Mouse (Mus musculus) kidney, adult 2 months (tissue): ENCODE measurements at regions not wholly inside any gene's neighbourhood (a gene's known extent, or its start where the extent isn't known, plus 50 kb on each side); places are given as distances from the start of the nearest gene placed in this dataset.

Experiments used
- CTCF ChIP-seq: fragments of 200-500 bp; conservative IDR thresholded peaks from 2 replicates; pipeline ENCODE4 v1.5.1; 2011; ENCODE audit warnings: low read depth, mild to moderate bottlenecking, control low read depth, low read length, moderate library complexity, mixed read lengths; ENCODE audit not compliant: insufficient read depth, insufficient read length
- POLR2A ChIP-seq: fragments of 200-500 bp; IDR thresholded peaks from one replicate; pipeline ENCODE4 v1.6.1; 2011; ENCODE audit warnings: low read depth, low read length, control low read depth

GRCm38 (mm10) chr5:67492893-67493302, 64.8 kb upstream of the Bend4 start:
- TF ChIP-seq CTCF (no peak), POLR2A (no peak)
